In the genomic region with DNA sequence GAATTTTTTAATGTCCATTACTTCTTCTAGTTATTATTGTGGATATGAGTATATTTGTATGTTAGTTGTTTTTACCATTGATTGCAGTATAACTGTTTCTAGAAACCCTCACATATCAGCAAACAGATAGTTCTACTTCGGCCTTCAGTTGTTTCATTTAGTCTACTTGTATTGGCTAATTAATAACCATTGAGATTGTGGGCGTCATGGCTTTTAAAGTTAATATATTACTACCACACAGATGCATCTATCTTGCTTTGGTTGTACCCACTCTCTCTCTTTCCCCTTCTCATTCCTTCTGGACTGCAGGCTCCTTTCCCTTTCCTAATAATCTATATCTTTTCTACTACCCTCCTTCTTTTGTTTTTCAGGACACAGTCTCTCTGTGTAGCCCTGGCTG, we compare ENCODE assay signal across 30 mouse cellular contexts. TPM values are rescaled to one million over a fixed set of nuclear protein-coding genes. Genes with fewer than 3 reads are reported as not detected.
"Had no signal": no experiment of that assay in that cellular context is flagged by ENCODE, and none has a peak within 500 bp of the region (broad histone marks: within the 10 kb centered on the region; RNA-seq: fewer than 3 reads in every experiment).

No protein-coding gene starts in this region.

- H3K4me1 ChIP-seq: midbrain, embryonic 12.5 days; midbrain, embryonic 15.5 days; neural tube, embryonic 12.5 days; neural tube, embryonic 15.5 days had no signal

- DNase-seq: kidney, adult 18-20 months; kidney, postnatal 4 days; layer of hippocampus, postnatal 36 days; lung, embryonic 14.5 days; right cerebral cortex, adult 18-20 months; right cerebral cortex, postnatal 14 days; right cerebral cortex, postnatal 4 days; spleen, adult 18-20 months; thymus, postnatal 36 days had no signal

- H3K27me3 ChIP-seq: midbrain, embryonic 12.5 days; midbrain, embryonic 15.5 days; neural tube, embryonic 12.5 days; neural tube, embryonic 15.5 days had no signal

- H3K27ac ChIP-seq: hindbrain, postnatal 0 days; kidney, postnatal 0 days; left cerebral cortex, adult 2 months; liver, embryonic 14.5 days; macrophage; midbrain, embryonic 12.5 days; midbrain, embryonic 15.5 days; neural tube, embryonic 12.5 days; neural tube, embryonic 15.5 days had no signal

- H3K9ac ChIP-seq: liver, embryonic 14.5 days; lung, embryonic 14.5 days; midbrain, embryonic 12.5 days; midbrain, embryonic 15.5 days; neural tube, embryonic 12.5 days; neural tube, embryonic 15.5 days had no signal

- H3K9me3 ChIP-seq: midbrain, embryonic 12.5 days; midbrain, embryonic 15.5 days; neural tube, embryonic 12.5 days; neural tube, embryonic 15.5 days had no signal

- H3K4me2 ChIP-seq: lung, embryonic 14.5 days; midbrain, embryonic 12.5 days; midbrain, embryonic 15.5 days; neural tube, embryonic 12.5 days; neural tube, embryonic 15.5 days had no signal

- ATAC-seq: hindbrain, postnatal 0 days; inflammation-experienced regulatory T-cells, adult 6 months; midbrain, embryonic 15.5 days had no signal

- H3K4me3 ChIP-seq: left cerebral cortex, adult 2 months; midbrain, embryonic 12.5 days; midbrain, embryonic 15.5 days; neural tube, embryonic 12.5 days; neural tube, embryonic 15.5 days had no signal

RNA-seq across cellular contexts. Expression of a gene that starts 18.8 kb away (rescaled TPM):
- total RNA-seq: hindbrain, postnatal 0 days; layer of hippocampus, adult 18-20 months; layer of hippocampus, postnatal 10 days; layer of hippocampus, postnatal 36 days; megakaryocyte, adult 5-6 weeks had no signal
- polyA plus RNA-seq: inflammation-experienced regulatory T-cells, adult 6 months; limb, embryonic 11.5 days; lung, embryonic 14.5 days; lung, postnatal 0 days; macrophage; midbrain, embryonic 15.5 days; neural tube, embryonic 12.5 days; neural tube, embryonic 15.5 days; stomach, embryonic 16.5 days had no signal

RNA-seq across cellular contexts. Expression of a gene that starts 25.8 kb away (rescaled TPM):
- total RNA-seq: hindbrain, postnatal 0 days; layer of hippocampus, postnatal 36 days; left cerebral cortex, adult 2 months; left cerebral cortex, postnatal 36 days; megakaryocyte, adult 5-6 weeks had no signal
- polyA plus RNA-seq: hindbrain, postnatal 0 days; inflammation-experienced regulatory T-cells, adult 6 months; limb, embryonic 11.5 days; lung, embryonic 14.5 days; lung, postnatal 0 days; neural tube, embryonic 12.5 days; neural tube, embryonic 15.5 days had no signal

RNA-seq across cellular contexts. Expression of a gene that starts 45.2 kb away (rescaled TPM):
- total RNA-seq: hindbrain, postnatal 0 days; layer of hippocampus, adult 18-20 months; layer of hippocampus, postnatal 36 days; left cerebral cortex, adult 2 months; left cerebral cortex, postnatal 10 days; left cerebral cortex, postnatal 36 days; megakaryocyte, adult 5-6 weeks had no signal
- polyA plus RNA-seq: hindbrain, postnatal 0 days; inflammation-experienced regulatory T-cells, adult 6 months; kidney, postnatal 0 days; limb, embryonic 11.5 days; limb, embryonic 14.5 days; liver, embryonic 14.5 days; lung, embryonic 14.5 days; lung, postnatal 0 days; macrophage; midbrain, embryonic 12.5 days; midbrain, embryonic 15.5 days; neural tube, embryonic 12.5 days; neural tube, embryonic 15.5 days; stomach, embryonic 16.5 days; testis, adult 2 months; urinary bladder, adult 2 months had no signal
